Mouse (Mus musculus) forebrain, embryonic 16.5 days (tissue): ENCODE results near the gene 4933411K16Rik. TPM values are rescaled to one million over a fixed set of nuclear protein-coding genes. Genes with fewer than 3 reads are reported as not detected.

Experiments used
- ATAC-seq: fragments of 200-750 bp; cut with Nextera tagmentation; 2 replicates; pipeline ENCODE4 v1.8.0; 2017; ENCODE audit warnings: mild to moderate bottlenecking, moderate library complexity
- H3K27ac ChIP-seq: fragments of 300-500 bp; sonication (generic); 2 replicates; pipeline ENCODE4 v1.5.1; 2014; ENCODE audit warnings: low read length, control low read depth
- H3K27me3 ChIP-seq: fragments of 300-500 bp; sonication (generic); replicated peaks from 2 replicates; pipeline ENCODE4 v1.6.1; 2014; ENCODE audit warnings: low read length; ENCODE audit not compliant: control insufficient read depth, insufficient read depth
- H3K36me3 ChIP-seq: fragments of 300-500 bp; sonication (generic); 2 replicates; pipeline ENCODE4 v1.6.1; 2014; ENCODE audit not compliant: control insufficient read depth, insufficient read depth
- H3K4me1 ChIP-seq: fragments of 300-500 bp; sonication (generic); replicated peaks from 2 replicates; pipeline ENCODE4 v1.6.1; 2014; ENCODE audit warnings: low read length; ENCODE audit not compliant: control insufficient read depth, insufficient read depth
- H3K4me2 ChIP-seq: fragments of 300-500 bp; sonication (generic); 2 replicates; pipeline ENCODE4 v1.6.1; 2014; ENCODE audit warnings: mild to moderate bottlenecking, low read length, control low read depth
- H3K4me3 ChIP-seq: fragments of 300-500 bp; sonication (generic); replicated peaks from 2 replicates; pipeline ENCODE4 v1.5.1; 2014; ENCODE audit warnings: mild to moderate bottlenecking, low read length, control low read depth
- H3K9ac ChIP-seq: fragments of 300-500 bp; sonication (generic); replicated peaks from 2 replicates; pipeline ENCODE4 v1.6.1; 2014; ENCODE audit warnings: low read depth, low read length, control low read depth
- H3K9me3 ChIP-seq: fragments of 300-500 bp; sonication (generic); 2 replicates; pipeline ENCODE4 v1.6.1; 2016; ENCODE audit warnings: low read length; ENCODE audit not compliant: control insufficient read depth
- WGBS: fragments of 180-500 bp; shearing (Covaris S2); extraction: QIAGEN DNeasy Blood & Tissue Kit; methylation state at CpG from one replicate; pipeline ENCODE4 v1.1.7; 2014; 5-methylcytosine and 5-hydroxymethylcytosine counted together
- polyA plus RNA-seq: library from polyadenylated mRNA; unstranded; fragments of >200 nt; fragmentation: Nextera tagmentation; extraction: Ambion mirVana; gene quantifications from 2 replicates; pipeline ENCODE4 v1.2.1, GENCODE M21; 2015

Gene 4933411K16Rik
- polyA plus RNA-seq, result not detected in 2 replicates

DNA sequence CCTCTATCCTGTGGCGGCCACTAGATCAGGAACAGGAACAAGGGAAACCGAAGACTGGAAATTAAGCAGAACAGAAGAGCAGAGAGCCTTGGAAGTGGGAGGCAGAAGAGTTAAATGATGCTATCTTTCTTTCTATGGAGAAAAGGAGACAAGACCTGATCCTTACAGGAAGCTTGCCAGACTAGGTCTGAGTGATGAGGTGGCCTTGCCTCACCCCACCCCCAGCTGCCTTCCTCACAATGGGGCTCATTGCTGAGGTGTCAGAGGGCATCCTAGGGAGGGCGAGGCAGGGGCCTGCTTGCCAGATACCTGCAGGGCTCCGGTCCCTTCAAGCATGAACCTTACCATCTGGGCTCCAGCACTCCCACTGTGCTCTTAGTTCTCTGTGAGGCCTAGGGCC is at the start of gene 4933411K16Rik:
Gene 4933411K16Rik (plus strand): TSS at position 301 of the 400 bp plus-strand sequence.
- Histone ChIP-seq H3K9me3 (no peaks in the 10 kb centered on the region), H3K27me3 (no peaks in the 10 kb centered on the region), H3K27ac (no peak within 1 kb of the TSS), H3K4me2 (no peak within 1 kb of the TSS), H3K9ac (no peak within 1 kb of the TSS), H3K36me3 (no peaks in the 10 kb centered on the region), H3K4me3 (no peak within 1 kb of the TSS), H3K4me1 (no peaks in the 10 kb centered on the region)
- 82% methylated on average over 4 of the region's 4 CpGs for WGBS
- no peak for ATAC-seq

GRCm38 (mm10) chr19:42004258-42004657 is 47.8 kb upstream of the 4933411K16Rik start:
- Histone ChIP-seq H3K4me1 (no peaks in the 10 kb centered on the region), H3K4me3 (no peak overlapping the region), H3K27me3 (no peaks in the 10 kb centered on the region), H3K4me2 (no peak overlapping the region), H3K9ac (no peak overlapping the region), H3K27ac (no peak overlapping the region), H3K9me3 (no peaks in the 10 kb centered on the region), H3K36me3 (no peaks in the 10 kb centered on the region)
- 82% methylated on average over 6 of the region's 6 CpGs for WGBS
- no peak for ATAC-seq

DNA sequence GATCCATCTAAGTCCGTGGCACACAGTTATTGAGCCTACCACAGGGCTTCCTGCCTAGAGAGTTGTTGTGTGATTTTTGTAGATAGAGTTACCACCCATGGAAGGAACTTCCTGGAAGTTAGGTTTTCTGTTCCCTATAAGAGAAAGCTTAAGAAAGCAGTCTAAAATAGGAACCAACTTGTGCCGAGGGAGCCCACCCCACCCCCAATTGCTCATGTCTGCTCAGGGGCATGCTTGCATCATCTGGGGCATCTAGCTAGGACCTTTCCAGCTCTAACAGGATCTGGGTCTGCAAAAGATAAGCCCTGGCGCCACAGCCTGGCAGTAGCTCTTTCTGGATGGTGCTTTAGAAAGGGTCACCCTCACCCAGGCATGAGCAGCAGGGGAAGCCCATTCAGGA is 46.4 kb upstream of the 4933411K16Rik start:
- no peak overlapping the region for H3K9ac ChIP-seq
- no peaks in the 10 kb centered on the region for H3K9me3 ChIP-seq
- no peaks in the 10 kb centered on the region for H3K27me3 ChIP-seq
- H3K27ac ChIP-seq, result no peak overlapping the region
- no peaks in the 10 kb centered on the region for H3K36me3 ChIP-seq
- no peak overlapping the region for H3K4me3 ChIP-seq
- H3K4me1 ChIP-seq, result no peaks in the 10 kb centered on the region
- no peak overlapping the region for H3K4me2 ChIP-seq
- 84% methylated on average over 3 of the region's 3 CpGs for WGBS
- no peak for ATAC-seq

DNA sequence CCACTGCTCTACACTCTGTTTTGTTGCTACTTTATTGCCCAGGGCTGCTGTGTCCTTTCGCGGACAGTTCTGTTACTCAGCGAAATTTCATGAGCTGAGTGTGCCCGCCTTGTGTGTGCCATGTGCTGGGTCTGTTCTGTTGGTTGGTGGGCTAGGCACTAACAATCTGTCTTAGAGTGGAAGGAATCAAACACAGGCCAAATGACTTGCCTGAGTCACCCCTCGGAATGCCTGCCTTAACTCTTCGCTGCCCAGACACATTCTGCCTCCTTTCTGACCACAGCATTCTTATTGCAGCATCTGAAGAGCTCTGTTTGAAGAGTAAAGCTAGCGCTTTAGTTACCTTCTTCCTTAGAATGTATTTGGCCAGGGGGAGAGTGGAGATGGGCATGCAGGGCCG is 45.5 kb upstream of the 4933411K16Rik start:
- Histone ChIP-seq H3K9ac (no peak overlapping the region), H3K27ac (no peak overlapping the region), H3K4me3 (no peak overlapping the region), H3K4me1 (no peaks in the 10 kb centered on the region), H3K9me3 (no peaks in the 10 kb centered on the region), H3K27me3 (no peaks in the 10 kb centered on the region), H3K36me3 (no peaks in the 10 kb centered on the region), H3K4me2 (no peak overlapping the region)
- WGBS, result 64% methylated on average over 8 of the region's 8 CpGs
- ATAC-seq, result no peak

- no peak for ATAC-seq
- 73% methylated on average over 3 of the region's 3 CpGs for WGBS
Observed at GRCm38 (mm10) chr19:42008586-42008985, 43.5 kb upstream of the 4933411K16Rik start.

DNA sequence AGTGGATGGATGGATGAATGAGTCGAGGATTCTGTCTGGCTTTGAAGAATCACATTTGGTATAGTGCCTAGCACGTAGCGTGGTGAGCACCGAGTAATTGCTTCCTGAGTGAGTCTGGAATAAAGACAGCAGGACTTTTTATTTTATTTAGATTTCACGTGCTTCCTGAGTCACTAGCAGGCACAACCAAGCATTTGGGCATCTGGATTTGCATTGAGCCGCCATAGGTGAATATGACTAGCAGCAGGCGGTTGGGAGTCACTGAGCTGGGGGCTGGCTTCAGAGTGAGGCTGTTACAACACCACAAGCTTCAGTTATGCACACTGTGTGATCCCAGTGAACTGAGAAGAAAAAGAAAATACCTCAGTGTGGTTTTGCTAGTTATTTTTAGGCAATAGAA is 43.0 kb upstream of the 4933411K16Rik start:
- Histone ChIP-seq H3K4me2 (no peak overlapping the region), H3K27ac (no peak overlapping the region), H3K9ac (no peak overlapping the region), H3K4me1 (no peaks in the 10 kb centered on the region), H3K27me3 (no peaks in the 10 kb centered on the region), H3K4me3 (no peak overlapping the region), H3K36me3 (no peaks in the 10 kb centered on the region), H3K9me3 (no peaks in the 10 kb centered on the region)
- ATAC-seq, result no peak
- WGBS, result 67% methylated on average over 7 of the region's 7 CpGs

More at GRCm38 (mm10) chr19:42008586-42008985, 43.5 kb upstream of the 4933411K16Rik start:
- Histone ChIP-seq H3K4me1 (no peaks in the 10 kb centered on the region), H3K27me3 (no peaks in the 10 kb centered on the region), H3K4me3 (no peak overlapping the region), H3K27ac (no peak overlapping the region), H3K4me2 (no peak overlapping the region), H3K9ac (no peak overlapping the region), H3K36me3 (no peaks in the 10 kb centered on the region), H3K9me3 (no peaks in the 10 kb centered on the region)

DNA sequence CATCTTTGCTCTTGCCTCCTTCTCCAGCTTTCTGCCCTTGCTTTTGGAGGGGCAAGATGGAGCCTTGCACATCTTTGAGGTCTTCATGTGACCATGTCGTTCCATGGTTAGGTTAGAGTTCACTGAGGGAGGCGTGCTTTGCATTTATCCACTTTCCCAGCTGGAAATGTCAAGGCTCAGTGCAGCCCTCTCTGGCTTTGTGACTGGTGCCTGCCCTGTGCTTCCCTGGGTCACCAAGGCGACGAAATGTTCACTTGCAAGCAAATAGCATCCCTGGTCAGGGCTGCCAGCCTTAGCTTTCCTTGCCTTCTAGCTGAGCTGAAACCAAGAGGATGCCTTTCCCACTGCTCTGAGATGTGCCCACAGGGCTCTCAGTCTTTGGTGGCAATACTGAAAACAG is 41.6 kb upstream of the 4933411K16Rik start:
- WGBS, result 74% methylated on average over 4 of the region's 4 CpGs
- no peaks in the 10 kb centered on the region for H3K27me3 ChIP-seq
- H3K4me3 ChIP-seq, result no peak overlapping the region
- no peak overlapping the region for H3K9ac ChIP-seq
- ATAC-seq, result no peak
- no peaks in the 10 kb centered on the region for H3K4me1 ChIP-seq
- no peaks in the 10 kb centered on the region for H3K36me3 ChIP-seq
- no peak overlapping the region for H3K27ac ChIP-seq
- no peaks in the 10 kb centered on the region for H3K9me3 ChIP-seq
- no peak overlapping the region for H3K4me2 ChIP-seq

DNA sequence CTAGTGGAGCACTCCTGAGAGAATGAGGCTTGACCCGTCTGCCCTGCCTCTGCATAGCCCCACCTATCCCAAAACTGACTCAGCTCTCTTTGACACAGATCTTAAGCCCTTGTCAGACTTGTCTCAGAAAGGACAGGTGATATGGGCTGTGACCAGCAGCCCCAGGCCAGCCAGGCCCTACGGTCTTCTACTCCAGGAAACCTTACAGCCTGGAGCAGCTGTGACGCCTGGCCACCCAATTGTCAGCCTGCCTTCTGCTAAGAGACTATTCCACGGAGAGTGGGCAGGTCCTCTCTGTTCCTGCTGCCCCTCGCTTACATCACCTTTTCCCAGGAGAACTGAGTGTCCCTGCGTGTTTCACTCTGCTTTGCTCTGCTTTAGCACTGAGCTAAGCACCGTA is 40.9 kb upstream of the 4933411K16Rik start:
- Histone ChIP-seq H3K4me1 (no peaks in the 10 kb centered on the region), H3K9me3 (no peaks in the 10 kb centered on the region), H3K4me3 (no peak overlapping the region), H3K4me2 (no peak overlapping the region), H3K9ac (no peak overlapping the region), H3K36me3 (no peaks in the 10 kb centered on the region), H3K27ac (no peak overlapping the region), H3K27me3 (no peaks in the 10 kb centered on the region)
- 85% methylated on average over 7 of the region's 7 CpGs for WGBS
- ATAC-seq, result no peak

- Histone ChIP-seq H3K4me1 (peaks cover 4% of the 10 kb centered on the region; the same call in 1 of the 2 replicates), H3K4me2 (no peak overlapping the region), H3K4me3 (no peak overlapping the region), H3K27ac (no peak overlapping the region), H3K36me3 (no peaks in the 10 kb centered on the region), H3K9ac (no peak overlapping the region), H3K9me3 (no peaks in the 10 kb centered on the region), H3K27me3 (no peaks in the 10 kb centered on the region)
- ATAC-seq, result no peak
- WGBS, result 72% methylated on average over 3 of the region's 3 CpGs
Observed at GRCm38 (mm10) chr19:42014231-42014825, 37.7 kb upstream of the 4933411K16Rik start.

GRCm38 (mm10) chr19:42015001-42015400 is 37.0 kb upstream of the 4933411K16Rik start:
- Histone ChIP-seq H3K9ac (no peak overlapping the region), H3K36me3 (no peaks in the 10 kb centered on the region), H3K4me1 (peaks cover 4% of the 10 kb centered on the region; the same call in 1 of the 2 replicates), H3K27ac (no peak overlapping the region), H3K4me2 (no peak overlapping the region), H3K27me3 (no peaks in the 10 kb centered on the region), H3K9me3 (no peaks in the 10 kb centered on the region), H3K4me3 (no peak overlapping the region)
- whole genome bisulfite sequencing, result 78% methylated on average over 6 of the region's 6 CpGs
- no peak for ATAC-seq
